Mouse (Mus musculus) hindbrain, embryonic 11.5 days (tissue): ENCODE measurements around the gene Fads2. TPM values are rescaled to one million over a fixed set of nuclear protein-coding genes. Genes with fewer than 3 reads are reported as not detected.

Experiments
- ATAC-seq: fragments of 200-750 bp; cut with Nextera tagmentation; 2 replicates; pipeline ENCODE4 v1.8.0; 2017; ENCODE audit warnings: mild to moderate bottlenecking, moderate TSS enrichment, moderate library complexity; ENCODE audit not compliant: low FRiP score
- DNase-seq: peaks from one replicate; pipeline ENCODE4 v3.0.0-alpha.2; 2015; ENCODE audit warnings: low spot score
- H3K27ac ChIP-seq: fragments of 300-500 bp; sonication (generic); 2 replicates; pipeline ENCODE4 v1.5.1; 2014; ENCODE audit warnings: mild to moderate bottlenecking, low read depth, low read length
- H3K27me3 ChIP-seq: fragments of 300-500 bp; sonication (generic); 2 replicates; pipeline ENCODE4 v1.6.1; 2014; ENCODE audit warnings: mild to moderate bottlenecking, low read length, moderate library complexity, mixed read lengths; ENCODE audit not compliant: control insufficient read depth, insufficient read depth
- H3K36me3 ChIP-seq: fragments of 300-500 bp; sonication (generic); 2 replicates; pipeline ENCODE4 v1.6.1; 2014; ENCODE audit warnings: mild to moderate bottlenecking, low read length, moderate library complexity, mixed read lengths; ENCODE audit not compliant: control insufficient read depth, insufficient read depth
- H3K4me1 ChIP-seq: fragments of 300-500 bp; sonication (generic); replicated peaks from 2 replicates; pipeline ENCODE4 v1.6.1; 2014; ENCODE audit warnings: low read length, mixed read lengths; ENCODE audit not compliant: control insufficient read depth, insufficient read depth
- H3K4me2 ChIP-seq: fragments of 300-500 bp; sonication (generic); replicated peaks from 2 replicates; pipeline ENCODE4 v1.6.1; 2014; ENCODE audit warnings: mild to moderate bottlenecking, low read depth, low read length
- H3K4me3 ChIP-seq: fragments of 300-500 bp; sonication (generic); 2 replicates; pipeline ENCODE4 v1.5.1; 2014; ENCODE audit warnings: low read depth, low read length
- H3K9ac ChIP-seq: fragments of 300-500 bp; sonication (generic); 2 replicates; pipeline ENCODE4 v1.6.1; 2014; ENCODE audit warnings: low read depth, low read length
- H3K9me3 ChIP-seq: fragments of 300-500 bp; sonication (generic); 2 replicates; pipeline ENCODE4 v1.6.1; 2016; ENCODE audit warnings: low read length; ENCODE audit not compliant: control insufficient read depth
- WGBS: fragments of 180-500 bp; shearing (Covaris S2); extraction: QIAGEN DNeasy Blood & Tissue Kit; methylation state at CpG from one replicate; pipeline ENCODE4 v1.1.7; 2014; 5-methylcytosine and 5-hydroxymethylcytosine counted together
- polyA plus RNA-seq: library from polyadenylated mRNA; unstranded; fragments of >200 nt; fragmentation: Nextera tagmentation; extraction: Ambion mirVana; gene quantifications from 2 replicates; pipeline ENCODE4 v1.2.1, GENCODE M21; 2014

The Fads2 gene
- polyA plus RNA-seq, 1 experiment from 2014 or later = 62.9 TPM

DNA sequence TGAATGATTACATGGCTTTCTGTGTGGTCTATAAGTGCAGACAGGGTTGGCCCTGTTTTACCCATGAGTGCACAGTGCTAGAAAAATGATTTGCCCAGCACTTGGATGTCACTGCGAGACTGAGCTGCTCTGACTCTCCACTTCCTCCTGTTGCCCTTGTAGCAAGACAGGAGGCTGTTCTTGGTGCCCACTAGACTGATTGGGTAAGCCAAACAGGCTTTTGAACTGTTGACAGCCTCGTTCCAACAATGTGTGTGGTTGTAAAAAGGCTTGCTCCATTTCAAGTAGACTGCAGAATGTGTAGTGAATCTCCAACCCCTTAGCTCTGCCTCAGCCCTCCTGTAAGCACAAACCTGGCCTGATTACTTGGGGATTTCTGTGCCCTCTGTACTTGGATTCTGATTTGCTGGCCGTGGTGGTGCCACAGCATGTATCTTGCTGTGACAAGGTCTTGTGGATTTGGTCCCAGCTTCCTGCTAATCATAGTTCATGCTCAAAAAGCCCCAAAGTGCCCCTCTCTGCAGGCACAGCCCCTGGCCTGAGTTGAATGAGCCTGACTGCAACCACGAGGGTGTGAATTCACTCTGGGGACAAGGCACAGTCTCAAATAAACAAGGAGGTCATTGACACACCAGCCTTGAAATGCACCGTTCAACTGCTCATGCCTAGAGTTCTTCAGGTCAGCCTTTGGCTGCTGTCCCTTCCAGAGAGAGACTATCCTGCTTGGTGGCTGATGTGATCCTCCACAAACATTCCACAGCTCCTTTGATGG lies 25.1 kb upstream of the Fads2 start:
- Histone ChIP-seq H3K4me1 (no peaks in the 10 kb centered on the region), H3K27ac (no peak overlapping the region), H3K4me3 (no peak overlapping the region), H3K27me3 (no peaks in the 10 kb centered on the region), H3K9ac (no peak overlapping the region), H3K36me3 (no peaks in the 10 kb centered on the region), H3K9me3 (no peaks in the 10 kb centered on the region), H3K4me2 (no peak overlapping the region)
- WGBS = 63% methylated on average over 5 of the region's 5 CpGs
- ATAC-seq (no peak), DNase-seq (no peak)

DNA sequence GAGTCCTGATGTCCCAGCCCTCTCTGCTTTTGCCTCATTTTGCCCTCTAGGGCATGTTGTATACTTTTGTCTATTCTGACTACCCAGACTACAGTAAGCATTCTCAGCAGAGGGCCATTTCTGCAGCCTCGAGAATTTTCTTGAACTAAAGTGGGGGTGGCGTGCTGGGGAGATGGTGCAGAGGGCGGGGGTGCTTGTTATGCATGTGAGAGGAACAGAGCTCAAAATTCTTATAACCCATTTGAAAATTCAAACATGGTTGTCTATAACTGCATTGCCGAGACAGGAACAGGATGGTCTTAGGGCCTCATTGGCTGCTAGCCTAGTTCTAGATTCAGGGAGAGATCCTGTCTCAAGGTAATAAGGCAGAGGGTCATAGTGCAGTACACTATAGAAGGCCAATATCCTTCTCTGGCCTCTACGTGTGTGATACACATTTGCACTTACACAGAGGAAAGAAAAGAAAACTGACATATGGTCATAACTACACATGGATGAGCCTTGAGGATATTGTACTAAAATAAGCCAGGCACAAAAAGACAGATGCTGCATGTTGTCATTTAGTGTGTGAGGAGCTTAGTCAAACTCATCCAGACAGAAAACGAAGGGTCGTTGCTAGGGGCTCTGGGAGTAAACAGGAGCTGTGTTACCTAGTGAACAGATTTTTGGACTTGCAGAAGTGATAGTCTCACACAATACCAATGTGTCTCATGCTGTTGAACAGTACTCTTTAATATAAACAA lies 22.5 kb upstream of the Fads2 start:
- Histone ChIP-seq H3K36me3 (no peaks in the 10 kb centered on the region), H3K4me1 (no peaks in the 10 kb centered on the region), H3K27ac (no peak overlapping the region), H3K4me3 (no peak overlapping the region), H3K9ac (no peak overlapping the region), H3K4me2 (no peak overlapping the region), H3K27me3 (no peaks in the 10 kb centered on the region), H3K9me3 (no peaks in the 10 kb centered on the region)
- ATAC-seq (no peak), DNase-seq (no peak)
- WGBS = 89% methylated on average over 7 of the region's 7 CpGs

DNA sequence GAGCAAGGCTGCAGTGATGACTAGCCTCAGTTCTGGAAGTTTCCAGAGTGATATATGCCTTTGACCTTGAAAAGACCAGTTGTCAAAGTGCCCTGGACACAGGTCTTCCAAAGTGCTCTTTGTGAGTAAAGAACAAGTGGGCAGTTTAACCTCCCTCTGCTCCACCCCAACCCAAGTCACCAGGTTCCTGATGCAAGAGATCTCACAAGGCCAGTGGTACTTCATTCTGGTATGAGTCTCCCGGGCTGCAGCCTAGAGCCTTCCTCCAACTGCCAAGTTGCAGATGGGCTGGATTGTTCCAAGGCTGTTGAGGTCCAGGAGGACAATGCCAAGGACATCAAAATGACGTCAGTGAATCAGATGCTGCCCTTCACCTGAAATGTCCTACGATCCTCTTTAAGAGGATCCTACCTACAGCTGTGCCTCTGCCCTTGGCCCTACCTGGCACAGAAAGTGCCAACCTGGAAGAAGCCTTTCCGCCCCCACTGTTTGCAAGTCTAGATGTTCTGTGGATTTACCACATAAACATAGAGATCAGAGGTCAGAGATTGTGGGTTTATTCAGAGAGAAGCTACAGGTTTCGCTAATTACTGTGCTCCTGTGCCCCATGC lies 20.6 kb upstream of the Fads2 start:
- Histone ChIP-seq H3K27me3 (no peaks in the 10 kb centered on the region), H3K9me3 (no peaks in the 10 kb centered on the region), H3K27ac (no peak overlapping the region), H3K4me3 (no peak overlapping the region), H3K9ac (no peak overlapping the region), H3K36me3 (no peaks in the 10 kb centered on the region), H3K4me1 (no peaks in the 10 kb centered on the region), H3K4me2 (no peak overlapping the region)
- ATAC-seq (no peak), DNase-seq (no peak)
- WGBS = 77% methylated on average over 5 of the region's 5 CpGs

DNA sequence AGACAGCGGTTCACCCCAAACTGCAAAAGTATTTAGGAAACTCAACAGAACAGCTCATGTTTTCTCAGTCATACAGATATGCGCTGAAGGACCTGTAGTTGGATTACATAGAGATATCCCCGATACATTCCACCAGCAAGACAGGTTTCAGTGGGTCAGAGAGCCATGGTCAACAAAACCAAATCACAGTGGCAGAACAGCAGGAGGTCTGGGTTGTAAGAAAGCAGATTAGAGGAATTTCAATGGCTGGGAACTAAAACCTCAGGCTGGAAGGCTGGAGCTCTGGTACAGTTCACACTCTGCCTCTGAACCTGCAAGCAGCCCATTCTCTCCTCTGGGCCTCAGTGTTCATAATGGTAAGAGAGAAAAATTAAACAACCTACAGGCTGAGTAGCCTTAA lies 15.1 kb upstream of the Fads2 start:
- Histone ChIP-seq H3K27ac (no peak overlapping the region), H3K36me3 (no peaks in the 10 kb centered on the region), H3K4me1 (no peaks in the 10 kb centered on the region), H3K4me2 (no peak overlapping the region), H3K9ac (no peak overlapping the region), H3K9me3 (no peaks in the 10 kb centered on the region), H3K4me3 (no peak overlapping the region), H3K27me3 (no peaks in the 10 kb centered on the region)
- DNase-seq (no peak), ATAC-seq (no peak)
- WGBS = 57% methylated on average over 3 of the region's 3 CpGs

DNA sequence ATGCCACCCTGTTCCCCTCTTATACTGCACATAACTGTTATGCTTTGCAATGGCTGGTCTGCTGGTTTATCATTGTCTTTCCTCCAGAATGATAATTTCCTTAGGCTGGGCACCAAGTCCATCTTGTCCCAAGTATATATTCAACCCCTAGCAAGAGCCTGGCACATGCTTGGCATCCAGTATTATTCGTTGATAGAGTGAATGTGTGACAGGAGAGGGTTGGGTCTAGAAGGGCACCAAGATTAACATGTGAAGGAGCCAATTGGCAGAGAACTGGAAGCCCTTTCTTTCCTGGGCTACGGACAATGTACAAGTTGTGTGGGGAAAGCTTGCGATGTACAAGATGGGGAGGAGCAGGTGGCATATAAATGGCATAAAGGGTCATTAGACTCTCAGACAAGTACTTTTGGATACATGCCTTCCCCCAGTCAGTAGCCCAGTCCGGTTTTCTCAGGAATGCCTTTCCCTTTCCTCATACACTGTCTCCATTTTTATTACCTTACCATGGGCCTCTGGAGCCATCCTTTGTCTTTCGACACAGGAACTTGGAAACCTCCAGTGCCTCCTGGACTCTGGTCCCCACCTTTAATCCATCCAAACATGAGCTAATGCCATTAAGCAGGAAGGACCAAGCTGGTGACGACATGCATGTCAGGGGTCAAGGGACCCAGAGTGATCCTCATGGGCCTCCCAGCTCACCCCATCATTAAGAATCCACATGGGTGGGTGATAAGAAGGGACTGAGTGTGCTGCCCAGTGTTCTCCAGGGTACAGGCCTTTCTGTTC lies 14.0 kb upstream of the Fads2 start:
- H3K9me3 ChIP-seq = no peaks in the 10 kb centered on the region
- no peaks in the 10 kb centered on the region for H3K27me3 ChIP-seq
- no peak overlapping the region for H3K9ac ChIP-seq
- 88% methylated on average over 6 of the region's 6 CpGs for WGBS
- H3K27ac ChIP-seq = no peak overlapping the region
- H3K4me2 ChIP-seq = no peak overlapping the region
- no peaks in the 10 kb centered on the region for H3K4me1 ChIP-seq
- no peak overlapping the region for H3K4me3 ChIP-seq
- ATAC-seq (no peak), DNase-seq (no peak)
- H3K36me3 ChIP-seq = no peaks in the 10 kb centered on the region

DNA sequence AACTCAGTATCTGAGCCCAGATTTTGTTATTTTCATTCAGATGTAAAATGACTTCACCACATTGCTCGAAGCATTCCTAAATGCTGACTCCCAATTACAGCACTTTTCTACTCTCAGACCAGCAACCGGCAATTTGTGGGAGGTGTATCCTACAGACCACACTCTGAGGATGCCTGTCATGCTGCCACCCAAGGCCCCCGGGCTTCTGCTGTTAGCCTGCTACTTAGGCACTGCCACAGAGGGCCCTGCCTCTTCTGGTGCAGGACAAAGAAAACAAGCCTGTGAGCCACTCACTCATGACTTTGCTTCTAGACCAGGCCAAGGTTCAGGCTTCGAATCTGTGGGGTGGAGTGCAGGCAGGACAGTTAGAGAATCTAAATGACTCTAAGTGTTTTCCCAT lies 11.4 kb upstream of the Fads2 start:
- no peak overlapping the region for H3K9ac ChIP-seq
- 75% methylated on average over 4 of the region's 4 CpGs for WGBS
- H3K4me2 ChIP-seq = no peak overlapping the region
- no peak overlapping the region for H3K4me3 ChIP-seq
- H3K4me1 ChIP-seq = no peaks in the 10 kb centered on the region
- H3K36me3 ChIP-seq = no peaks in the 10 kb centered on the region
- H3K27ac ChIP-seq = no peak overlapping the region
- ATAC-seq (no peak), DNase-seq (no peak)
- no peaks in the 10 kb centered on the region for H3K27me3 ChIP-seq
- no peaks in the 10 kb centered on the region for H3K9me3 ChIP-seq

DNA sequence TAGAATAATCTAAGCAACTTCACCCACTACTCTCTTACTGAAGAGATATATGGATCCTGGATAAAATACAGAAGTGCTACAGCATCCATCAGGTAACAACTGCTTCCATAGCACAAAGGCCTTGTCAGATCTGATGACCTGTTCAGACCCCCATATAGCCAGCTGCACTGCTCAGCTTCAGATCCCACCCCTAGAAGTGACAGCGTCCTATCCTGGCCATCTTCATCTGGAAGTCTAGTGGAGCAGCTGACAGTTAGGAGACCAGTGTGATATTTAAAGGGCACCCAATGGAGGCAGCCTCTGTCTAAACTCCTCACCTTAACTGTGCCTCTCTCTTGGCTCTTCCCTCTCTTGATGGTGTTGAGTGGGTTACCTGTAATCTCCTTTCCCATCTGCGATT lies 7.1 kb upstream of the Fads2 start:
- H3K27me3 ChIP-seq = no peaks in the 10 kb centered on the region
- no peak overlapping the region for H3K4me3 ChIP-seq

DNA sequence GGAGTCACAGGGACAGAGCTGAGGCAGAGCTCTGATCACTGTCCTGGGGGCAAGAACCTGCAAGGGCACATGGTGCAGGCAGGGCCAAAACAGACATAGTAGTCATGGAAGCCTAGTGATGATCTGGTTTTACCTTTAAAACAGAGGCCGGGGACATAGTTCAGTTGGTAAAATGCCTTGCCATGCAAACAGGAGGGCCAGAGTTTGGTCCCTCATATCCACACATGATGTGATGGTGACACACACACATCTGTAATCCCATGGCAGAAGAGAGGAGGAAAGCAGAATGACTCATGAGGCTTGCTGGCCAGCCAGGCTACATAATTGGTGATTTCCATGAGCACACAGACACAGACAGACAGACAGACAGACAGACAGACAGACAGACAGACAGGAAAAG lies 6.6 kb upstream of the Fads2 start:
- H3K27ac ChIP-seq = no peak overlapping the region
- DNase-seq (no peak), ATAC-seq (no peak)
- no peak overlapping the region for H3K4me3 ChIP-seq
- no peaks in the 10 kb centered on the region for H3K9me3 ChIP-seq
- no peaks in the 10 kb centered on the region for H3K36me3 ChIP-seq
- no peak overlapping the region for H3K9ac ChIP-seq
- WGBS = 100% methylated on average over 1 of the region's 1 CpGs
- no peak overlapping the region for H3K4me2 ChIP-seq
- H3K27me3 ChIP-seq = no peaks in the 10 kb centered on the region
- H3K4me1 ChIP-seq = no peaks in the 10 kb centered on the region

More for the DNA sequence above, 7.1 kb upstream of the Fads2 start:
- no peak for ATAC-seq
- no peak overlapping the region for H3K4me2 ChIP-seq
- no peak for DNase-seq
- no peaks in the 10 kb centered on the region for H3K4me1 ChIP-seq
- WGBS = 94% methylated on average over 2 of the region's 2 CpGs
- no peaks in the 10 kb centered on the region for H3K36me3 ChIP-seq
- H3K9me3 ChIP-seq = no peaks in the 10 kb centered on the region
- no peak overlapping the region for H3K27ac ChIP-seq
- no peak overlapping the region for H3K9ac ChIP-seq
